Mouse (Mus musculus) hindbrain, embryonic 16.5 days (tissue): Measurements from ENCODE around the gene Ccr8. TPM values are rescaled to one million over a fixed set of nuclear protein-coding genes. Genes with fewer than 3 reads are reported as not detected.
A peak's percentile ranks its signal among the peaks of the same experiment; 100 is the strongest.
"Not testable (repeated sequence)": the region's sequence is repeated elsewhere in the genome, so short reads cannot be mapped to it uniquely, and the experiment has no call there.

Experiments used
- ATAC-seq: fragments of 200-750 bp; cut with Nextera tagmentation; 2 replicates; pipeline ENCODE4 v1.8.0; 2017; ENCODE audit warnings: moderate TSS enrichment, moderate library complexity
- H3K27ac ChIP-seq: fragments of 300-500 bp; sonication (generic); 2 replicates; pipeline ENCODE4 v1.5.1; 2014; ENCODE audit warnings: low read depth, mild to moderate bottlenecking, control low read depth, low read length, moderate library complexity
- H3K27me3 ChIP-seq: fragments of 300-500 bp; sonication (generic); replicated peaks from 2 replicates; pipeline ENCODE4 v1.6.1; 2014; ENCODE audit warnings: low read length; ENCODE audit not compliant: control insufficient read depth, insufficient read depth
- H3K36me3 ChIP-seq: fragments of 300-500 bp; sonication (generic); 2 replicates; pipeline ENCODE4 v1.6.1; 2014; ENCODE audit warnings: mild to moderate bottlenecking, low read length, moderate library complexity, mixed read lengths; ENCODE audit not compliant: control insufficient read depth, insufficient read depth
- H3K4me1 ChIP-seq: fragments of 300-500 bp; sonication (generic); 2 replicates; pipeline ENCODE4 v1.6.1; 2014; ENCODE audit warnings: low read depth, low read length; ENCODE audit not compliant: control insufficient read depth, insufficient read depth
- H3K4me2 ChIP-seq: fragments of 300-500 bp; sonication (generic); 2 replicates; pipeline ENCODE4 v1.6.1; 2014; ENCODE audit warnings: mild to moderate bottlenecking, low read length, control low read depth, moderate library complexity
- H3K4me3 ChIP-seq: fragments of 300-500 bp; sonication (generic); 2 replicates; pipeline ENCODE4 v1.5.1; 2014; ENCODE audit warnings: mild to moderate bottlenecking, low read length, control low read depth, moderate library complexity
- H3K9ac ChIP-seq: fragments of 300-500 bp; sonication (generic); 2 replicates; pipeline ENCODE4 v1.6.1; 2014; ENCODE audit warnings: low read depth, mild to moderate bottlenecking, control low read depth, low read length, moderate library complexity
- H3K9me3 ChIP-seq: fragments of 300-500 bp; sonication (generic); 2 replicates; pipeline ENCODE4 v1.6.1; 2014; ENCODE audit warnings: mild to moderate bottlenecking, low read length, moderate library complexity; ENCODE audit not compliant: control insufficient read depth
- WGBS: fragments of 180-500 bp; shearing (Covaris S2); extraction: QIAGEN DNeasy Blood & Tissue Kit; methylation state at CpG from one replicate; pipeline ENCODE4 v1.1.7; 2014; 5-methylcytosine and 5-hydroxymethylcytosine counted together
- polyA plus RNA-seq: library from polyadenylated mRNA; unstranded; fragments of >200 nt; fragmentation: Nextera tagmentation; extraction: Ambion mirVana; gene quantifications from 2 replicates; pipeline ENCODE4 v1.2.1, GENCODE M21; 2015

The Ccr8 gene
- polyA plus RNA-seq, 1 experiment from 2014 or later, result not detected

GRCm38 (mm10) chr9:120101165-120101564, 9.3 kb downstream of the Ccr8 start:
- 100% methylated on average over 2 of the region's 2 CpGs for WGBS
- Histone ChIP-seq H3K9me3 (peaks cover 6% of the 10 kb centered on the region), H3K36me3 (no peaks in the 10 kb centered on the region), H3K27ac (no peak overlapping the region), H3K4me2 (no peak overlapping the region), H3K4me3 (no peak overlapping the region), H3K9ac (no peak overlapping the region), H3K27me3 (no peaks in the 10 kb centered on the region), H3K4me1 (no peaks in the 10 kb centered on the region)
- no peak for ATAC-seq

DNA sequence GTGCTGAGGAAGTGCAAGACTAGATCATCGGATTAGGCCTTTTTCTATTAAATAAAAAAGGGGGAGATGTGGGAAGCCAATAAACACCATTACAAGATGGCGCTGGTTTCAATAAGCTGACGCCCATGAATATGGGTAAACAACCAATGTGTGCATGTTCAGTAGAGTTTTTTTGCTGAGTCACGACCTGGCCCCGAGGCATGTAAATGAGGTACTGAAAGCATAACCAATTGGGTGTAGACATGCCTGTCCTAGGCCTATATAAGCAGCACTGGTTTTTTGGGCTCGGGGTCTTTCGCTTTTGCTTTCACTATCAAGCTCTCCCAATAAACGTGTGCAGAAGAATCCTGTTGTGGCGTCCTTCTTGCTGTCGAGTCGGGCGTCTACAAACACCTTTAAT, 17.0 kb downstream of the Ccr8 start:
- H3K9me3 ChIP-seq, H3K4me3 ChIP-seq: not testable (repeated sequence)
- 95% methylated on average over 12 of the region's 12 CpGs for WGBS

GRCm38 (mm10) chr9:120110211-120111018, 18.5 kb downstream of the Ccr8 start, which contains the start of gene Slc25a38:
Slc25a38 (plus strand) TSS chr9:120110374.
- H3K4me1 ChIP-seq, result no peaks in the 10 kb centered on the region; the same call in 1 of the 2 replicates
- under 1% methylated on average over 58 of the region's 62 CpGs for WGBS

More for the DNA sequence above, 17.0 kb downstream of the Ccr8 start:
- not testable (repeated sequence) for ATAC-seq, H3K36me3 ChIP-seq, H3K9ac ChIP-seq, H3K27me3 ChIP-seq, H3K27ac ChIP-seq, H3K4me2 ChIP-seq, H3K4me1 ChIP-seq

GRCm38 (mm10) chr9:120111156-120111945, 19.4 kb downstream of the Ccr8 start:
- 78% methylated on average over 15 of the region's 15 CpGs for WGBS
- H3K4me2 ChIP-seq, result peak overlapping the region; percentile 72
- ATAC-seq, result no peak
- peak overlapping the region; percentile 90 for H3K4me3 ChIP-seq
- peak overlapping the region; percentile 97 for H3K27ac ChIP-seq
- no peaks in the 10 kb centered on the region; the same call in 1 of the 2 replicates for H3K4me1 ChIP-seq
- H3K9me3 ChIP-seq, result no peaks in the 10 kb centered on the region
- no peaks in the 10 kb centered on the region for H3K36me3 ChIP-seq
- peak overlapping the region; percentile 90 for H3K9ac ChIP-seq
- no peaks in the 10 kb centered on the region for H3K27me3 ChIP-seq

More at GRCm38 (mm10) chr9:120110211-120111018, 18.5 kb downstream of the Ccr8 start, which contains the start of gene Slc25a38:
- Histone ChIP-seq H3K27ac (peak within 1 kb of the TSS; percentile 97), H3K27me3 (no peaks in the 10 kb centered on the region), H3K4me3 (peak within 1 kb of the TSS; percentile 90), H3K9me3 (no peaks in the 10 kb centered on the region), H3K36me3 (no peaks in the 10 kb centered on the region), H3K4me2 (peak within 1 kb of the TSS; percentile 72), H3K9ac (peak within 1 kb of the TSS; percentile 90)
- peak; percentile 97 for ATAC-seq

DNA sequence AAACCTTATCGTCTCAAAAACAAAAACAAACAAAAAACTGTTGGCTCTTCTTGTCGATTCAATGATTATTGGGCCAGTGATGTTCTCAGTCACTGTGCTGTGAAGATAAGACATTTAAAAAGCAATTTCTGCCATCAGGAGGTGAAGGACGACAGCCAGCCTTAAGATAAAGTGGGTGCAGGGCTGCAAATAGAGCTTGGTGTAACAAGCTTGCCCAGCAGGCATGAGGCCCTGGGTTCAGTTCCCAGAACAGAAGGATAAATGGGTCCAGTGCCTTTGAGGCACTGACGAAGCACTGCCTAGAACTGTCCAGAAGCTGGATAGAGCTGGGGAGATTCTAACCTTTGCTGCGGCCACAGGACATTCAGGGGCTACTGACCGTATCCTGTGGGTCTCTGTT, 20.6 kb downstream of the Ccr8 start:
- no peak overlapping the region for H3K4me3 ChIP-seq
- ATAC-seq, result no peak
- H3K27ac ChIP-seq, result no peak overlapping the region
- H3K9ac ChIP-seq, result no peak overlapping the region
- H3K9me3 ChIP-seq, result no peaks in the 10 kb centered on the region
- no peaks in the 10 kb centered on the region for H3K27me3 ChIP-seq
- no peak overlapping the region for H3K4me2 ChIP-seq
- H3K4me1 ChIP-seq, result no peaks in the 10 kb centered on the region; the same call in 1 of the 2 replicates
- WGBS, result 94% methylated on average over 6 of the region's 6 CpGs
- no peaks in the 10 kb centered on the region; the same call in 1 of the 2 replicates for H3K36me3 ChIP-seq

DNA sequence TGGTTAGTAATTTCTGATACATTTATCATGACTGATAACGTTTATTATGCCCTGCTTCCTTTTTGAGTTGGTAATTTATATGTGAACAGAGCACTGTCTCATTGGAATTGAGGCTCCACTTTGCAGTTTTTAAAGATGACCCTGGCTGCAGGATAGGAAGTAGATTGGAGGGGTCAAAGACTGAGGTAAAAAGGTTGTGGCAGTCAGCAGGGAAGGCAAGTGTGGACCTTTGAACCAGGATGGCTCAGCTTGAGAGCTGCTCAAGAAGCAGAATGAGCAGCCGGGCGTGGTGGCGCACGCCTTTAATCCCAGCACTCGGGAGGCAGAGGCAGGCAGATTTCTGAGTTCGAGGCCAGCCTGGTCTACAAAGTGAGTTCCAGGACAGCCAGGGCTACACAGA, 21.5 kb downstream of the Ccr8 start:
- H3K36me3 ChIP-seq, result peaks cover 3% of the 10 kb centered on the region
- no peak for ATAC-seq
- no peaks in the 10 kb centered on the region; the same call in 1 of the 2 replicates for H3K4me1 ChIP-seq
- H3K9me3 ChIP-seq, result no peaks in the 10 kb centered on the region
- no peak overlapping the region for H3K27ac ChIP-seq
- no peak overlapping the region for H3K4me2 ChIP-seq
- 90% methylated on average over 7 of the region's 7 CpGs for WGBS
- no peaks in the 10 kb centered on the region for H3K27me3 ChIP-seq
- H3K9ac ChIP-seq, result no peak overlapping the region
- H3K4me3 ChIP-seq, result no peak overlapping the region

DNA sequence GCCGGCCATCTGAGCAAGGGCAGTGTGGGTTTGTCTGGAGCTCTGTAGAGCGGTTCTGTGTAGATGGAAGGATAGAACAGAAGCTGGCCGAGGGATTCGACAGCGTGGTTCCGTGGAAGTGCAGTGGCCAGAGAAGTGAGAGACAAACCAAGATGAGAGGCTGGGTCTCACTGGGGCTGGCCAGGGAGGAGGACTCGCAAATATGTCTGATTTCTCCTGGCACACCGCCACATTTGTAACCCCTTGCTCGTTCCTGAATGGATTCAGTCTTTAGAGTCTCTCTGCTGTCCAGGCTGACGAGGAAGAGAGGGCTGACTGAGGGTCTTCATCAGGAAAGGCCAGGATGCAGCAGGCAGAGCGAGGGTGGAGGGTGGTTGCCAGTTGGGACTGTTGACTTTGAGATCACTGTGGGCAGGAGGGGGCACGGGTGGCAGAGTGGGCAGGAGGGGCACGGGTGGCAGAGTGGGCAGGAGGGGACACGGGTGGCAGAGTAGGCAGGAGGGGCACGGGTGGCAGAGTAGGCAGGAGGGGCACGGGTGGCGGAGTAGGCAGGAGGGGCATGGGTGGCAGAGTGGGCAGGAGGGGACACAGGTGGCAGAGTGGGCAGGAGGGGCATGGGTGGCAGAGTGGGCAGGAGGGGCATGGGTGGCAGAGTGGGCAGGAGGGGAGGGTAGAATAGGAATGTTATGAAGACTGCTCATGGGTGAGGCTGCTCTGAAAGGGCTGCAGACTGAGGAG, 22.3 kb downstream of the Ccr8 start:
- Histone ChIP-seq H3K27ac (no peak overlapping the region), H3K4me3 (no peak overlapping the region), H3K36me3 (peaks cover 6% of the 10 kb centered on the region), H3K9ac (no peak overlapping the region; the same call in 1 of the 2 replicates), H3K9me3 (no peaks in the 10 kb centered on the region), H3K27me3 (no peaks in the 10 kb centered on the region), H3K4me1 (no peaks in the 10 kb centered on the region; the same call in 1 of the 2 replicates), H3K4me2 (no peak overlapping the region)
- WGBS, result 87% methylated on average over 17 of the region's 17 CpGs
- ATAC-seq, result no peak

DNA sequence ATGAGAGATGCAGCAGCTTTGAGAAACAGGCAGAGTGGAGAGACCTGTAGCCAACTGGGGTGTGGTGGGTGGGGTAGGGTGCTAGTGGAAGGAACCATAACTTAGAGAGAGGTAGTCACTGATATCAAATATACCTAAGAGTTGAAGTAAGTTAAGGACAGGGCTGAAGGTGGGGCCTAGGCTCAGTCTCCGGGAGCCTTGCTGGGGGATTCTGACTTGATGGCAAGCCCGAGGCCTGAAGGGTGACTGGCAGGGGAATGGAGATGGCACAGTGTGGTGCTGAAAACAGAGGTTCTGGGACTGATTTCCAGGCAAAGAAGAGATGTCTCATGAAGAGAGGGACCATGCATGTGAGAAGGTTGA, 22.9 kb downstream of the Ccr8 start:
- Histone ChIP-seq H3K36me3 (peaks cover 9% of the 10 kb centered on the region), H3K9me3 (no peaks in the 10 kb centered on the region), H3K9ac (no peak overlapping the region), H3K27me3 (no peaks in the 10 kb centered on the region), H3K4me3 (no peak overlapping the region), H3K27ac (no peak overlapping the region), H3K4me2 (no peak overlapping the region), H3K4me1 (no peaks in the 10 kb centered on the region; the same call in 1 of the 2 replicates)
- ATAC-seq, result no peak
- WGBS, result 92% methylated on average over 2 of the region's 2 CpGs
